Mouse (Mus musculus): Measurements from ENCODE around the gene Cotl1. TPM values are rescaled to one million over a fixed set of nuclear protein-coding genes. Genes with fewer than 3 reads are reported as not detected.

The Cotl1 gene
- polyA plus RNA-seq (2015; fragmentation: Nextera tagmentation; extraction: Ambion mirVana) = 248 and 262 TPM in 2 replicates

DNA sequence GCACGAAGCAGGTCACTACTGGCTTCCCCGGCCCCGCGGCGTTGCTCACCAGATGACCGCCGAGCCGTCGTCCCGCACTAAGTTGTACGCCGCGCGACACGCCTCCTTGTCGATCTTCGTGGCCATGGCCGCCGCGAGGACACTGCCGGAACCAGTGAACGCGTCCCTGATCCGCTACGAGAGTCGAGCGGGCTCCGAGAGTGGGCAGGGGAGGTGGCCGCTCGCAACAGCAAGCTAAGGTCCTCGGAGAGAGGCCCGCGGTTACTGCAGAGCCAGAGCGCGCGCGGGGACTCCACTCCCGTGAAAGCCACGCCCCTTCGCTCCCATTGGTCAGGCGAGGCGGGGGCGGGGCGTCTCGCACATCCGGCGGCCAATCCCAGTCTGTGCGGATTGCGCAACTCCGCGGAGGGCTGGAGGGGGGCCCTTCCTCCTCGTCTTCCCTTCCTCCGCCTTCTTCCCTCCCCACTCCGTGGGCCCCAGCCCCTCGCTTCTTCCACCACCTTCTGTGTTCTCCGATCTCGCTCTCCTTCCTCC is at the start of gene Cotl1:
Gene Cotl1, minus strand, starts transcription at position 270 of the 534 bp plus-strand sequence.
- H3K27ac ChIP-seq (ENCODE audit: low read length) = peak within 1 kb of the TSS; percentile 95
- WGBS = under 1% methylated on average over 46 of the region's 57 CpGs
- peaks cover 24% of the 10 kb centered on the region for H3K4me1 ChIP-seq (ENCODE audit: control insufficient read depth, insufficient read depth, low read length)

DNA sequence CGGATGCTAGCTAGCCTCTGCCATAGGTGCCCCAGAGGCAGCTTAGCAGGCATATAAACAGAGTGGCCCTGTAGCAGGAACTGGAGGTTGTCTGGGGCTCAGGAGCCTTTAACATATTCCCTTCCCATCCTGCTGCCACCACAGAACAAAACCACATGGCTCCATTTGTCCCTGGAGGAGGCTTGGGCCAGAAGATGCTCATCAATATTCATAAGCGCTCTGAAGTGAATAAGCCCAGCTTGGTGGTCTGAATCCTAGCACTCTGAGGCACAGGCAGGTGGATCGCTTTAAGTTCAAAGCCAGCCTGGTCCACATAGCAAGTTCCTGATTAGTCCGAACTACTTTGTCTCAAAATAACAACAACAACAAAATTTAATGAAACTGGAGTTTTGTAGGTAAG is 47.7 kb upstream of the Cotl1 start:
- H3K4me2 ChIP-seq (ENCODE audit: low read depth, low read length) = no peak overlapping the region
- H3K36me3 ChIP-seq (ENCODE audit: control insufficient read depth, insufficient read depth, low read length) = no peaks in the 10 kb centered on the region
- H3K4me1 ChIP-seq (ENCODE audit: control insufficient read depth, insufficient read depth, low read length) = peaks cover 13% of the 10 kb centered on the region
- no peak overlapping the region for H3K4me3 ChIP-seq (ENCODE audit: low read length)
- WGBS = 76% methylated on average over 4 of the region's 4 CpGs
- H3K9ac ChIP-seq (ENCODE audit: low read depth, low read length) = no peak overlapping the region
- no peaks in the 10 kb centered on the region for H3K9me3 ChIP-seq (ENCODE audit: control insufficient read depth, low read length)
- no peak overlapping the region for H3K27ac ChIP-seq (ENCODE audit: low read length)
- ATAC-seq = no peak
- H3K27me3 ChIP-seq (replicated peaks; ENCODE audit: control insufficient read depth, insufficient read depth, low read length) = no peaks in the 10 kb centered on the region

More for the DNA sequence above, at the start of gene Cotl1:
- Histone ChIP-seq H3K4me3 (ENCODE audit: low read length) (peak within 1 kb of the TSS; percentile 75), H3K36me3 (ENCODE audit: control insufficient read depth, insufficient read depth, low read length) (no peaks in the 10 kb centered on the region), H3K9me3 (ENCODE audit: control insufficient read depth, low read length) (no peaks in the 10 kb centered on the region), H3K27me3 (replicated peaks; ENCODE audit: control insufficient read depth, insufficient read depth, low read length) (no peaks in the 10 kb centered on the region), H3K9ac (ENCODE audit: low read depth, low read length) (peak within 1 kb of the TSS; percentile 89), H3K4me2 (ENCODE audit: low read depth, low read length) (peak within 1 kb of the TSS; percentile 81)
- peak; percentile 87 for ATAC-seq

GRCm38 (mm10) chr8:119887130-119887529 is 46.8 kb upstream of the Cotl1 start:
- Histone ChIP-seq H3K4me3 (ENCODE audit: low read length) (no peak overlapping the region), H3K27me3 (replicated peaks; ENCODE audit: control insufficient read depth, insufficient read depth, low read length) (no peaks in the 10 kb centered on the region), H3K27ac (ENCODE audit: low read length) (no peak overlapping the region), H3K4me2 (ENCODE audit: low read depth, low read length) (no peak overlapping the region), H3K9me3 (ENCODE audit: control insufficient read depth, low read length) (no peaks in the 10 kb centered on the region), H3K4me1 (ENCODE audit: control insufficient read depth, insufficient read depth, low read length) (peaks cover 13% of the 10 kb centered on the region), H3K9ac (ENCODE audit: low read depth, low read length) (no peak overlapping the region), H3K36me3 (ENCODE audit: control insufficient read depth, insufficient read depth, low read length) (no peaks in the 10 kb centered on the region)
- no peak for ATAC-seq
- WGBS = 95% methylated on average over 3 of the region's 3 CpGs

- no peaks in the 10 kb centered on the region for H3K27me3 ChIP-seq (replicated peaks; ENCODE audit: control insufficient read depth, insufficient read depth, low read length)
- H3K27ac ChIP-seq (ENCODE audit: low read length) = peak overlapping the region; percentile 27
- H3K9ac ChIP-seq (ENCODE audit: low read depth, low read length) = 0 out of 2 replicates have a peak overlapping the region, but pooled peaks have one; percentile 24
- H3K4me2 ChIP-seq (ENCODE audit: low read depth, low read length) = no peak overlapping the region
- 28% methylated on average over 3 of the region's 3 CpGs for WGBS
- ATAC-seq = peak; percentile 89
- peaks cover 13% of the 10 kb centered on the region for H3K4me1 ChIP-seq (ENCODE audit: control insufficient read depth, insufficient read depth, low read length)
- H3K36me3 ChIP-seq (ENCODE audit: control insufficient read depth, insufficient read depth, low read length) = no peaks in the 10 kb centered on the region
- H3K4me3 ChIP-seq (ENCODE audit: low read length) = no peak overlapping the region
- no peaks in the 10 kb centered on the region for H3K9me3 ChIP-seq (ENCODE audit: control insufficient read depth, low read length)
These were observed 45.3 kb upstream of the Cotl1 start for GRCm38 (mm10) chr8:119885612-119886011.

- no peak overlapping the region for H3K4me2 ChIP-seq (ENCODE audit: low read depth, low read length)
- no peak overlapping the region for H3K27ac ChIP-seq (ENCODE audit: low read length)
- WGBS = 94% methylated on average over 7 of the region's 7 CpGs
- no peaks in the 10 kb centered on the region for H3K36me3 ChIP-seq (ENCODE audit: control insufficient read depth, insufficient read depth, low read length)
- H3K9ac ChIP-seq (ENCODE audit: low read depth, low read length) = no peak overlapping the region
- peaks cover 13% of the 10 kb centered on the region for H3K4me1 ChIP-seq (ENCODE audit: control insufficient read depth, insufficient read depth, low read length)
- ATAC-seq = no peak
- H3K9me3 ChIP-seq (ENCODE audit: control insufficient read depth, low read length) = no peaks in the 10 kb centered on the region
- H3K27me3 ChIP-seq (replicated peaks; ENCODE audit: control insufficient read depth, insufficient read depth, low read length) = no peaks in the 10 kb centered on the region
- no peak overlapping the region for H3K4me3 ChIP-seq (ENCODE audit: low read length)
These were observed 42.9 kb upstream of the Cotl1 start for GRCm38 (mm10) chr8:119883281-119883680.

GRCm38 (mm10) chr8:119881917-119882316 is 41.6 kb upstream of the Cotl1 start:
- H3K36me3 ChIP-seq (ENCODE audit: control insufficient read depth, insufficient read depth, low read length) = no peaks in the 10 kb centered on the region
- WGBS = 82% methylated on average over 8 of the region's 8 CpGs
- H3K9me3 ChIP-seq (ENCODE audit: control insufficient read depth, low read length) = no peaks in the 10 kb centered on the region
- no peak overlapping the region for H3K9ac ChIP-seq (ENCODE audit: low read depth, low read length)
- H3K27ac ChIP-seq (ENCODE audit: low read length) = no peak overlapping the region
- H3K27me3 ChIP-seq (replicated peaks; ENCODE audit: control insufficient read depth, insufficient read depth, low read length) = no peaks in the 10 kb centered on the region
- H3K4me3 ChIP-seq (ENCODE audit: low read length) = no peak overlapping the region
- peaks cover 13% of the 10 kb centered on the region for H3K4me1 ChIP-seq (ENCODE audit: control insufficient read depth, insufficient read depth, low read length)
- no peak overlapping the region for H3K4me2 ChIP-seq (ENCODE audit: low read depth, low read length)
- no peak for ATAC-seq

GRCm38 (mm10) chr8:119881301-119881700 is 41.0 kb upstream of the Cotl1 start:
- no peak overlapping the region for H3K27ac ChIP-seq (ENCODE audit: low read length)
- ATAC-seq = no peak

GRCm38 (mm10) chr8:119873181-119873580 is 32.8 kb upstream of the Cotl1 start:
- Histone ChIP-seq H3K27me3 (replicated peaks; ENCODE audit: control insufficient read depth, insufficient read depth, low read length) (no peaks in the 10 kb centered on the region), H3K27ac (ENCODE audit: low read length) (no peak overlapping the region), H3K9me3 (ENCODE audit: control insufficient read depth, low read length) (peaks cover 10% of the 10 kb centered on the region; the same call in 1 of the 2 replicates), H3K36me3 (ENCODE audit: control insufficient read depth, insufficient read depth, low read length) (peaks cover 29% of the 10 kb centered on the region), H3K4me2 (ENCODE audit: low read depth, low read length) (no peak overlapping the region), H3K9ac (ENCODE audit: low read depth, low read length) (no peak overlapping the region), H3K4me3 (ENCODE audit: low read length) (no peak overlapping the region), H3K4me1 (ENCODE audit: control insufficient read depth, insufficient read depth, low read length) (no peaks in the 10 kb centered on the region)
- 93% methylated on average over 1 of the region's 1 CpGs for WGBS
- ATAC-seq = no peak

More at GRCm38 (mm10) chr8:119881301-119881700, 41.0 kb upstream of the Cotl1 start:
- H3K27me3 ChIP-seq (replicated peaks; ENCODE audit: control insufficient read depth, insufficient read depth, low read length) = no peaks in the 10 kb centered on the region
- no peaks in the 10 kb centered on the region for H3K9me3 ChIP-seq (ENCODE audit: control insufficient read depth, low read length)
- H3K4me3 ChIP-seq (ENCODE audit: low read length) = no peak overlapping the region
- H3K9ac ChIP-seq (ENCODE audit: low read depth, low read length) = no peak overlapping the region
- WGBS = 76% methylated on average over 6 of the region's 6 CpGs
- H3K4me2 ChIP-seq (ENCODE audit: low read depth, low read length) = no peak overlapping the region
- 0 out of 2 replicates have a peak, but pooled peaks cover 2% of the 10 kb centered on the region for H3K36me3 ChIP-seq (ENCODE audit: control insufficient read depth, insufficient read depth, low read length)
- H3K4me1 ChIP-seq (ENCODE audit: control insufficient read depth, insufficient read depth, low read length) = peaks cover 13% of the 10 kb centered on the region

GRCm38 (mm10) chr8:119869616-119870015 is 29.3 kb upstream of the Cotl1 start:
- Histone ChIP-seq H3K27me3 (replicated peaks; ENCODE audit: control insufficient read depth, insufficient read depth, low read length) (no peaks in the 10 kb centered on the region), H3K4me3 (ENCODE audit: low read length) (no peak overlapping the region), H3K9ac (ENCODE audit: low read depth, low read length) (no peak overlapping the region), H3K9me3 (ENCODE audit: control insufficient read depth, low read length) (peaks cover 10% of the 10 kb centered on the region; the same call in 1 of the 2 replicates), H3K36me3 (ENCODE audit: control insufficient read depth, insufficient read depth, low read length) (peaks cover 27% of the 10 kb centered on the region), H3K4me2 (ENCODE audit: low read depth, low read length) (no peak overlapping the region), H3K4me1 (ENCODE audit: control insufficient read depth, insufficient read depth, low read length) (no peaks in the 10 kb centered on the region), H3K27ac (ENCODE audit: low read length) (no peak overlapping the region)
- WGBS = 77% methylated on average over 20 of the region's 20 CpGs
- ATAC-seq = no peak

DNA sequence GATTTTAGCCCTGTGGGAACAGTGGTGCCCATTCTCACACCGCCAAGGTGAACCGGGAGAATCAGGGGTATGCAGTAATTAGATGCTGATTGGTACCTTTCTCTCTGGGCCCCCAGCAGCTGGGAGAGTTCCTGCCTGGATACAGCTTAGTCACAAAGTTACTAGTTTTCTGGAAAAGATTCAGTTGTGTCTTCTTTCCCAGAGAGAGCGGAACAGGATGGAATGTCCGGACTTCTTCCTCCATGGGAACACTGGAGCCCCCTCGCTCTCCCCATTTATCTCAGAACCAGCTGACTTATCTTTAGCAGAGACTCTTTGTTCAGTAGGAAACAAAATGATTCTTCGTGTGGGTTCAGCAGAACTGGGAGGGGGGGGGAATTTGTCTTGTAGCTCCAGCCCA is 22.4 kb upstream of the Cotl1 start:
- Histone ChIP-seq H3K4me1 (ENCODE audit: control insufficient read depth, insufficient read depth, low read length) (peaks cover 11% of the 10 kb centered on the region), H3K36me3 (ENCODE audit: control insufficient read depth, insufficient read depth, low read length) (no peaks in the 10 kb centered on the region), H3K9ac (ENCODE audit: low read depth, low read length) (peak overlapping the region; percentile 89), H3K27me3 (replicated peaks; ENCODE audit: control insufficient read depth, insufficient read depth, low read length) (no peaks in the 10 kb centered on the region), H3K4me3 (ENCODE audit: low read length) (peak overlapping the region; percentile 87), H3K4me2 (ENCODE audit: low read depth, low read length) (peak overlapping the region; percentile 63), H3K27ac (ENCODE audit: low read length) (no peak overlapping the region), H3K9me3 (ENCODE audit: control insufficient read depth, low read length) (no peaks in the 10 kb centered on the region)
- 11% methylated on average over 6 of the region's 6 CpGs for WGBS
- ATAC-seq = no peak

Measured in intestine, embryonic 16.5 days (tissue).